Mouse (Mus musculus): Measurements from ENCODE around the gene Gclm. TPM values are rescaled to one million over a fixed set of nuclear protein-coding genes. Genes with fewer than 3 reads are reported as not detected.

Gene Gclm
- polyA plus RNA-seq (2012; rRNA removed; ENCODE audit: low replicate concordance) = 375 and 858 TPM in 2 replicates

GRCm38 (mm10) chr3:122245215-122245877 lies at the start of gene Gclm:
Gclm (plus strand) TSS chr3:122245557.

DNA sequence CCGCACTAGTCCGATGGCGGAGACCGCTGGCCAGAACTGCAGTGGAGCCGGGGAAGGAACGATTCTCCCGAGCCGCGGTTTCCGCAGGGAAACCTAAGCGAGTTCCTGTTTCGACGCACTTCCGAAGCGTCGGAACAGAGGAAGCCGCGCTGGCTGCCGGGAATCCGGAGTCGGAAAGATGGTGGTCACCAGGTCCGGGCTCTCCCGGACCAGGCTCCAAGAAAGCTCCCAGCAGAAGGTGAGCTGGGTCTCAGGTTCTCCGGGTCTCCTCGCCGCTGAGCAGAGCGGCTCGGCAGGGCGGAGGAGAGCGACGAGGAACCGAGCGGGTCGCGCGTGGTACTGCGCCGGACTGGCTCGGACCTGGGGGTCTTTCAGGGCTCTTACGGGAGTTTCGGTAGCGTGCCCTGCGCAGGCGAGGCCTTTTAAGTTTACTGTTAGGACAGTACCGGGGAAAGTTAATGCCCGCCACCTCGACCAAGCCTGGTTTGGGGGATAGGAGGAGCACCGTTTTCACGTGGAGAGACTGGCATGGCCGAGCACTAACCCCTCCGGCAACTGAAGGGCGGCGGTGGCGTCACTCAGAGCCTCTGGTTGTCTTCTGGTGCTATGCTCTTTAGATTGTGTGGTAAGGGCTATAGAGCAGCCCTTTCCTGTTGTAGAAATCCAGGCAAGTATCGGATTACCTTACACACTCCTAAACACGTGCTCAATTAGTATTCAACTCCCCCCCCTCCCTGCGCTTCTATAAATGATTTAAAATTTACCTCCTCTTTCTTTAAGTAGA lies 29.1 kb downstream of the Gclm start, which contains the start of gene Dnttip2:
Gene Dnttip2 (plus strand): TSS at position 148 of the 784 bp plus-strand sequence.

DNA sequence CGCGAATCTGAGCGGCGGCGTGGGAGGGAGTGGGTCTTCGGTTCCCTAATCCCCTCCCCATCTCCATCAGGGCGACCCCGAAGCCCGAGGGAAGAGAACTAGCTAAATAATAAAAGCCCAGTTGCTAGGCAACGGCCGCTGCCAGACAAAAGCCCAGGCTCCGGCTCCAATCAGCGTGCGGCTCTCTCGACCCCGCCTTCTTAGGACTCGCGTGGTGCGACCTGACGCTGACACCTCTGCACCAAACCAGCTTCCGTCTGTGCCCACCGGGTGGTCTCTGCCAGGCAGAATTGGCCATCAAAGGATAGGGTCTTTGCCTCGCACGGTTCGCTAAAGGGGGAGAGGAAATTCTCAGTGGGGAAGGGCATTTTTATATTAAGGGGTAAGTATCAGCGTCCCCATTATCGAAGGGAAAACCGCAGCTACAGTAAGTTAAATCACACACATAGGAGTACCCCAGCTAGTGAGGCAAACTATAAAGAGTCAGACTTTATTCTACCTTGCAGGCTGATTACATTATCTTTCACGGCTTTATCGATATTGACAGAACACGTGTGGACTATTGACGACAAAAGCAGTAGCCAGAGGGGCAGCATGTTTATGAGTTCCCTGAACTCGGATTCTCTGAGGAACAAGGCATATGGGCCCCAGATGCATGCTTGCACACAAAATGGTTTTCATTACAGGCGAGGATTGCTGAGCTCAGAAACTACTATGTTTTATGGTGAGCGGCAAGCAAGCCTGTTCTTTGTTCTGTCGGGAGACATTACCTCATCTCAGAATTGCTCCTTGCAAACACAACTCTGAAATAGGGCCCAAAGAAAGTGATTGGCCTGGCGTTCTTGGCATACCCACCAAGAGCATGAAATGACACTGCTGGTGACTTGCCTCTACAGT lies 48.8 kb downstream of the Gclm start, which contains the start of gene Bcar3:
Gene Bcar3 (plus strand): TSS at position 183 of the 897 bp plus-strand sequence.

Other genes starting within 250 kb of the Gclm start
- gene Abca4, start 201.1 kb upstream of the Gclm start, polyA plus RNA-seq (2012; rRNA removed; ENCODE audit: low replicate concordance) = 0.06 and 0.14 TPM in 2 replicates
- 0.85 and 1.7 TPM in 2 replicates for gene Dnttip2, start 28.8 kb downstream of the Gclm start, polyA plus RNA-seq (2012; rRNA removed; ENCODE audit: low replicate concordance)
- 70.2 and 116 TPM in 2 replicates for gene Bcar3, start 48.6 kb downstream of the Gclm start, polyA plus RNA-seq (2012; rRNA removed; ENCODE audit: low replicate concordance)